Mouse (Mus musculus): ENCODE measurements around the gene Cacng8. TPM values are rescaled to one million over a fixed set of nuclear protein-coding genes. Genes with fewer than 3 reads are reported as not detected.

Gene Cacng8
- total and polyA plus RNA-seq, 3 experiments, result 5.6 to 9.2 TPM; not detected in 1

- no peak overlapping the region for H3K9ac ChIP-seq (ENCODE audit: control insufficient read depth, low read depth, low read length, poor library complexity, severe bottlenecking)
- H3K79me2 ChIP-seq (ENCODE audit: control insufficient read depth, insufficient read depth, low read length, poor library complexity), result peaks cover 11% of the 10 kb centered on the region
- peaks cover 4 to 10% of the 10 kb centered on the region in 2 experiments for H3K36me3 ChIP-seq (ENCODE audit: control insufficient read depth in 1 of 2, insufficient read depth in 2 of 2, low read length in 2 of 2)
- no peak for DNase-seq (ENCODE audit: low read depth, low spot score)
- no peaks in the 10 kb centered on the region for H3K9me3 ChIP-seq (replicated peaks; ENCODE audit: insufficient read depth, low read length)
- peaks cover 0 to 8% of the 10 kb centered on the region in 2 experiments; a peak in 2 of 4 replicates for H3K4me1 ChIP-seq (ENCODE audit: control insufficient read depth in 1 of 2, insufficient read depth in 2 of 2, low read length in 2 of 2)
- H3K27me3 ChIP-seq (ENCODE audit: control insufficient read depth in 1 of 2, insufficient read depth in 2 of 2, low read length in 2 of 2), result no peaks in the 10 kb centered on the region
- no peak overlapping the region for H3K27ac ChIP-seq (ENCODE audit: control insufficient read depth, low read depth, low read length)
- no peak overlapping the region for H3K4me3 ChIP-seq (ENCODE audit: control insufficient read depth in 1 of 2, insufficient read depth in 1 of 2, low read depth in 2 of 2, low read length in 2 of 2)
- TF ChIP-seq MYB (IDR thresholded peaks at IDR 0.05; ENCODE audit: low read depth, low read length) (no peak), MAFK (IDR thresholded peaks at IDR 0.05; ENCODE audit: borderline replicate concordance, low read depth, low read length) (no peak), POLR2AphosphoS5 (IDR thresholded peaks at IDR 0.05; ENCODE audit: borderline replicate concordance, low read depth, low read length) (peak; percentile 77; the same call in 1 of the 2 replicates)
Observed at GRCm38 (mm10) chr7:3382123-3382522, 8.4 kb upstream of the Cacng8 start.

- no peak overlapping the region for H3K4me3 ChIP-seq (ENCODE audit: control insufficient read depth in 1 of 2, insufficient read depth in 1 of 2, low read depth in 2 of 2, low read length in 2 of 2)
- peaks cover 4 to 18% of the 10 kb centered on the region in 2 experiments for H3K36me3 ChIP-seq (ENCODE audit: control insufficient read depth in 1 of 2, insufficient read depth in 2 of 2, low read length in 2 of 2)
- H3K27me3 ChIP-seq (ENCODE audit: control insufficient read depth in 1 of 2, insufficient read depth in 2 of 2, low read length in 2 of 2), result no peaks in the 10 kb centered on the region
- H3K4me1 ChIP-seq (ENCODE audit: control insufficient read depth in 1 of 2, insufficient read depth in 2 of 2, low read length in 2 of 2), result peaks cover 0 to 15% of the 10 kb centered on the region in 2 experiments; a peak in 2 of 4 replicates
- TF ChIP-seq POLR2A (IDR thresholded peaks at IDR 0.05; ENCODE audit: control insufficient read depth in 1 of 2, insufficient read depth in 1 of 2, low read depth in 1 of 2, low read length in 2 of 2, poor library complexity in 1 of 2), result peak in 1 of 2 experiments; percentile 54; a peak in 2 of 4 replicates
- no peak for TF ChIP-seq MAFK (IDR thresholded peaks at IDR 0.05; ENCODE audit: borderline replicate concordance, low read depth, low read length)
- no peak for TF ChIP-seq SMC3 (IDR thresholded peaks at IDR 0.05; ENCODE audit: low read depth, low read length)
- no peak for TF ChIP-seq RAD21 (IDR thresholded peaks at IDR 0.05; ENCODE audit: low read depth, low read length)
- no peak for TF ChIP-seq TCF12 (IDR thresholded peaks at IDR 0.05; ENCODE audit: low read depth, low read length)
- TF ChIP-seq CTCF (IDR thresholded peaks at IDR 0.05 in 2 of 3, conservative IDR thresholded peaks at IDR 0.05 in 1 of 3; ENCODE audit: control insufficient read depth in 1 of 3, insufficient read depth in 1 of 3, low read depth in 2 of 3, low read length in 3 of 3, poor library complexity in 1 of 3, severe bottlenecking in 1 of 3), result no peak
- TF ChIP-seq POLR2AphosphoS2 (IDR thresholded peaks at IDR 0.05; ENCODE audit: low read length), result peak; percentile 70
- no peak for TF ChIP-seq CHD2 (IDR thresholded peaks at IDR 0.05; ENCODE audit: low read length)
- TF ChIP-seq MYB (IDR thresholded peaks at IDR 0.05; ENCODE audit: low read depth, low read length), result no peak
- TF ChIP-seq ZNF384 (IDR thresholded peaks at IDR 0.05; ENCODE audit: low read depth, low read length), result no peak
- no peak for TF ChIP-seq EP300 (IDR thresholded peaks at IDR 0.05; ENCODE audit: low read depth in 1 of 2, low read length in 2 of 2)
- TF ChIP-seq ZMIZ1 (IDR thresholded peaks at IDR 0.05; ENCODE audit: low read depth, low read length), result peak; percentile 45
- TF ChIP-seq NELFE (IDR thresholded peaks at IDR 0.05; ENCODE audit: low read depth, low read length), result no peak
- no peak for TF ChIP-seq BHLHE40 (IDR thresholded peaks at IDR 0.05; ENCODE audit: borderline replicate concordance, low read depth, low read length)
- no peak for TF ChIP-seq ELF1 (IDR thresholded peaks at IDR 0.05; ENCODE audit: low read depth, low read length)
- no peak for TF ChIP-seq MEF2A (IDR thresholded peaks at IDR 0.05; ENCODE audit: extremely low read depth, insufficient replicate concordance, low read depth, low read length, poor library complexity, severe bottlenecking)
- TF ChIP-seq GABPA (IDR thresholded peaks at IDR 0.05; ENCODE audit: low read depth, low read length), result no peak
- no peak for TF ChIP-seq JUND (IDR thresholded peaks at IDR 0.05; ENCODE audit: low read depth, low read length)
- DNase-seq (ENCODE audit: low read depth, low spot score), result no peak
- H3K27ac ChIP-seq (ENCODE audit: control insufficient read depth, low read depth, low read length), result peak overlapping the region; percentile 29
- H3K9me3 ChIP-seq (replicated peaks; ENCODE audit: insufficient read depth, low read length), result no peaks in the 10 kb centered on the region
- H3K79me2 ChIP-seq (ENCODE audit: control insufficient read depth, insufficient read depth, low read length, poor library complexity), result peaks cover 13% of the 10 kb centered on the region
- no peak overlapping the region for H3K9ac ChIP-seq (ENCODE audit: control insufficient read depth, low read depth, low read length, poor library complexity, severe bottlenecking)
Observed at GRCm38 (mm10) chr7:3384807-3385319, 5.6 kb upstream of the Cacng8 start.

Measured in MEL (cell line).